Mouse (Mus musculus): Measurements from ENCODE around the gene L2hgdh. TPM values are rescaled to one million over a fixed set of nuclear protein-coding genes. Genes with fewer than 3 reads are reported as not detected.

L2hgdh gene
- polyA plus RNA-seq, 2 experiments, result 7.5 to 9.3 TPM

- DNase-seq (ENCODE audit: low read depth in 3 of 3, low spot score in 3 of 3), result peak in 1 of 3 experiments; percentile 24
- peak overlapping the region; percentile 28 for H3K27ac ChIP-seq
- no peaks in the 10 kb centered on the region for H3K36me3 ChIP-seq (replicated peaks; ENCODE audit: control insufficient read depth, insufficient read depth, low read depth)
- peak overlapping the region; percentile 45 to 95; a peak in 3 of 4 replicates for H3K4me3 ChIP-seq (ENCODE audit: insufficient read depth in 1 of 2, low read depth in 2 of 2, low read length in 2 of 2)
- H3K4me1 ChIP-seq (replicated peaks; ENCODE audit: control insufficient read depth in 2 of 2, insufficient read depth in 2 of 2, low read length in 1 of 2), result peaks cover 3 to 15% of the 10 kb centered on the region in 2 experiments; a peak in 3 of 4 replicates
- H3K9ac ChIP-seq (replicated peaks), result peak overlapping the region; percentile 87
- no peaks in the 10 kb centered on the region for H3K27me3 ChIP-seq (ENCODE audit: control insufficient read depth, insufficient read depth, low read length)
- peak overlapping the region; percentile 74 for H3K4me2 ChIP-seq (ENCODE audit: low read depth)
- TF ChIP-seq CTCF (IDR thresholded peaks at IDR 0.05; ENCODE audit: low read depth) (no peak), EP300 (IDR thresholded peaks at IDR 0.05; ENCODE audit: low read depth) (no peak)
- no peaks in the 10 kb centered on the region for H3K9me3 ChIP-seq (ENCODE audit: control insufficient read depth, low read length)
- ATAC-seq (ENCODE audit: insufficient read depth), result no peak
- 44% methylated on average over 14 of the region's 14 CpGs for WGBS (ENCODE audit: insufficient replicate concordance)
These were observed 41.8 kb downstream of the L2hgdh start for GRCm38 (mm10) chr12:69682788-69683419.

DNA sequence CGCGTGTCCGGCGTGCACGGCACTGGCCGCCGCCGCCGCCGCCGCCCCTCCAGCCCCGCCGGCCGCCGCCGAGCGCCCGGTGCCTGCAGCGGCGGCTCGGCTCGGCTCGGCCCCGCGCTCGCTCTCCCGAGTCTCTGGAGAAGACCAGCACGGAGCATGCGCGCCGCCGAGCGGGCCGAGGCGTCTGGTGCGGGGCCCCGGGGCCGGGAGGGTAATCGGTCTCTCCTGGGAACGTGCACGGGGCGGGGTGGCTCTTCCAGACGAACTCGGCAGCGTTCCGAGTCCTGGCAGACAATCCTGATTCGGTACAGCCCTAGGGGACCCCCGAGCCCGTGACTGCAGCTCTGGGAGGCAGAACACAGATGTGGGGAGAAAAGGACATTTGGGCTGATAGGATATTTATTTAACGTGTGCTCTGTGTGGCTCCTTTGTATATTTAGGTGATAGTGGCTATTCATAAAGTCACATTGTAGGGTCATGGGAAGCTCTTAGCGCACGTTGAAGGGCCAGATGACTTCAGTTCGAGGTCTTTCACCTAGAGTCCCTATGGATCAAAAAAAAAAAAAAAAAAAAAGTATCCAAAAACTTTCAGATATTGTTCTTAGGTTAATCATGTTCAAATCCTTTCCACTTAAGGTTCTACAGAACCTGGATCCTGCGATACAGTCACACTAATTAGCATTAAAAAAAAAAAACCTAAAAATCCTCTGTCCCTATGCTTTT, 42.4 kb downstream of the L2hgdh start:
- 1% methylated on average over 50 of the region's 54 CpGs for WGBS (ENCODE audit: insufficient replicate concordance)
- TF ChIP-seq EP300 (IDR thresholded peaks at IDR 0.05; ENCODE audit: low read depth) (no peak), CTCF (IDR thresholded peaks at IDR 0.05; ENCODE audit: low read depth) (peak; percentile 39)
- Histone ChIP-seq H3K9ac (replicated peaks) (peak overlapping the region; percentile 87), H3K4me1 (replicated peaks; ENCODE audit: control insufficient read depth in 2 of 2, insufficient read depth in 2 of 2, low read length in 1 of 2) (peaks cover 3 to 15% of the 10 kb centered on the region in 2 experiments; a peak in 3 of 4 replicates), H3K27ac (peak overlapping the region; percentile 78), H3K9me3 (ENCODE audit: control insufficient read depth, low read length) (no peaks in the 10 kb centered on the region), H3K27me3 (ENCODE audit: control insufficient read depth, insufficient read depth, low read length) (no peaks in the 10 kb centered on the region), H3K36me3 (replicated peaks; ENCODE audit: control insufficient read depth, insufficient read depth, low read depth) (no peaks in the 10 kb centered on the region), H3K4me3 (ENCODE audit: insufficient read depth in 1 of 2, low read depth in 2 of 2, low read length in 2 of 2) (peak overlapping the region; percentile 71 to 95), H3K4me2 (ENCODE audit: low read depth) (peak overlapping the region; percentile 74)
- peak; percentile 68 to 76 (median 73) for DNase-seq (ENCODE audit: low read depth in 3 of 3, low spot score in 3 of 3)
- ATAC-seq (ENCODE audit: insufficient read depth), result peak; percentile 86

- H3K4me1 ChIP-seq (replicated peaks; ENCODE audit: control insufficient read depth in 2 of 2, insufficient read depth in 2 of 2, low read length in 1 of 2), result peaks cover 3 to 15% of the 10 kb centered on the region in 2 experiments; a peak in 3 of 4 replicates
- H3K4me2 ChIP-seq (ENCODE audit: low read depth), result peak within 1 kb of the TSS; percentile 74
- no peaks in the 10 kb centered on the region for H3K9me3 ChIP-seq (ENCODE audit: control insufficient read depth, low read length)
- under 1% methylated on average over 65 of the region's 85 CpGs for WGBS (ENCODE audit: insufficient replicate concordance)
- H3K27me3 ChIP-seq (ENCODE audit: control insufficient read depth, insufficient read depth, low read length), result no peaks in the 10 kb centered on the region
- H3K4me3 ChIP-seq (ENCODE audit: insufficient read depth in 1 of 2, low read depth in 2 of 2, low read length in 2 of 2), result peak within 1 kb of the TSS; percentile 71 to 95
- peak in 2 of 3 experiments; percentile 44 to 51 for DNase-seq (ENCODE audit: low read depth in 3 of 3, low spot score in 3 of 3)
- peak within 1 kb of the TSS; percentile 87 for H3K9ac ChIP-seq (replicated peaks)
- no peak for TF ChIP-seq CTCF (IDR thresholded peaks at IDR 0.05; ENCODE audit: low read depth)
- H3K36me3 ChIP-seq (replicated peaks; ENCODE audit: control insufficient read depth, insufficient read depth, low read depth), result no peaks in the 10 kb centered on the region
- H3K27ac ChIP-seq, result peak within 1 kb of the TSS; percentile 78
- ATAC-seq (ENCODE audit: insufficient read depth), result peak; percentile 80
These were observed 43.1 kb downstream of the L2hgdh start, which contains the start of gene Sos2 for GRCm38 (mm10) chr12:69681566-69682061. TSS of gene Sos2 (minus strand) at chr12:69681852.

DNA sequence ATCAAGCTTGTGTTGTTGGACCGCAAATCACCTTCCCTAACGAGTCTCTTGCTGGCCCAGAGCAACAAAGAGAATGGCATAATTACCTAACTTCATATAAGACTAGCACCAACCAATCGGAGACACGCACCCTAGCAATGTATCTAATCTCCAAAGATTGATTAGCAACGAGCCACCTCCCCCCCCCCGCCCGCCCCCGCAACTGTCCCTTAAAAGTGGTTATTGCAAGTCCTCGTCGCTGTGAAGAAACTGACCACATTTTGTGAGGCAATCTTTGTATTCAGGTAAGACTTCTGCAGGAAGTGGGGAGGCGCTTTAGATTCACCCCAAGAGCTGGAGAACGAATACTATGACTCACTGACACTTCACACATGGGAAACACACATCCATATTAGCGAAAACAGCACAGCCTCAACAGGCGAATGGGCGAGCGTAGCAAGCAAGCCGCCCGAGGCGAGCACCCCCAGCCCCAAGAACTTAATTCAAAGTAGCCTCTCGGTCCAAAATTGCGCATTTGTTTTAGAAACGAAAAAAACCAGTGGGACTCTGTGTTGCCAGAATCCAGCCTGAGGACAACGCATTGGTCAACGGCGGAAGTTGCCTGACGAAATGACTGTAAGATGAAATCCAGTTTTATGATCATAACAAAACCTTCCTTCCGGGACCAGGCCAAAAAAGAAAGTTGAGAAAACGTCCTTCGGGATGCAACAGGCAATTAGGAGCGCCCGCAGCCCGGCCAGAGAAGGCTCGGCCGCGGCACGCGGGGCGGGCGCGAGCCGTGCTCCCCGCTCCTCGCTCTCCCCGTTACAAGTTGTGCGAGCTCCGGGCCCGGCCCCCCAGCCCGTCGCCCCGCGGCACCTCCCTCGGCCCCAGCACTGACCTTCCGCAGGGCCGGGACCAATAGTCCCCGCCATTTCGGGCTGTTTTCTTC, 43.8 kb downstream of the L2hgdh start:
- Histone ChIP-seq H3K9me3 (ENCODE audit: control insufficient read depth, low read length) (no peaks in the 10 kb centered on the region), H3K4me2 (ENCODE audit: low read depth) (peak overlapping the region; percentile 74), H3K4me1 (replicated peaks; ENCODE audit: control insufficient read depth in 2 of 2, insufficient read depth in 2 of 2, low read length in 1 of 2) (peaks cover 5 to 15% of the 10 kb centered on the region in 2 experiments; a peak in 3 of 4 replicates), H3K27me3 (ENCODE audit: control insufficient read depth, insufficient read depth, low read length) (no peaks in the 10 kb centered on the region), H3K27ac (peak overlapping the region; percentile 78), H3K4me3 (ENCODE audit: insufficient read depth in 1 of 2, low read depth in 2 of 2, low read length in 2 of 2) (peak overlapping the region; percentile 71 to 95), H3K36me3 (replicated peaks; ENCODE audit: control insufficient read depth, insufficient read depth, low read depth) (no peaks in the 10 kb centered on the region), H3K9ac (replicated peaks) (peak overlapping the region; percentile 87)
- DNase-seq (ENCODE audit: low read depth in 3 of 3, low spot score in 3 of 3), result peak; percentile 26 to 61 (median 33)
- ATAC-seq (ENCODE audit: insufficient read depth), result peak; percentile 64
- TF ChIP-seq EP300 (IDR thresholded peaks at IDR 0.05; ENCODE audit: low read depth), result no peak
- no peak for TF ChIP-seq CTCF (IDR thresholded peaks at IDR 0.05; ENCODE audit: low read depth)
- WGBS (ENCODE audit: insufficient replicate concordance), result under 1% methylated on average over 56 of the region's 56 CpGs

Measured in liver, embryonic 14.5 days (tissue).